Mouse (Mus musculus): ENCODE results near the gene Aip.

Aip gene

DNA sequence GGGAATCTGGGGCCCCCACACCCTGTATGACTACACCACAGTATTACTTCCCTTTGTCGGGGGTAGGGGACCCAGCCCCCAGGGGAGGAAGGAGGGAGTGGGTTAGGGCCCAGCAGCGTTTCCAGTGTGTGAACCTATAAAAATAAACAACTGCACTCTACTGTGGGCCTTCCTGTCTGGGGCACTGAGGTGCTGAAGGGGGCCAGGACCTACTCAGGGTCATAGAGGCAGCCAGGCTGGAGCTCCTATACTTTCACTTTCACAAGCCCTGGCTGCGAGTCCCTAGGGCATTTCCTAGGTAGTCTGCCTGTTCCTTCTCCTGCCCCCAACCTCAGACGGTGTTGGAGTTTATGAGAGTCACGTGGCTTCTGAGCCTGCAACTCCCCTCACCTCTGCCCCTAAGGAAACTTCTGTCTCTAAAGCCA, 11.8 kb downstream of the Aip start:
- DNase-seq (ENCODE audit: low read depth, low spot score), result no peak

DNA sequence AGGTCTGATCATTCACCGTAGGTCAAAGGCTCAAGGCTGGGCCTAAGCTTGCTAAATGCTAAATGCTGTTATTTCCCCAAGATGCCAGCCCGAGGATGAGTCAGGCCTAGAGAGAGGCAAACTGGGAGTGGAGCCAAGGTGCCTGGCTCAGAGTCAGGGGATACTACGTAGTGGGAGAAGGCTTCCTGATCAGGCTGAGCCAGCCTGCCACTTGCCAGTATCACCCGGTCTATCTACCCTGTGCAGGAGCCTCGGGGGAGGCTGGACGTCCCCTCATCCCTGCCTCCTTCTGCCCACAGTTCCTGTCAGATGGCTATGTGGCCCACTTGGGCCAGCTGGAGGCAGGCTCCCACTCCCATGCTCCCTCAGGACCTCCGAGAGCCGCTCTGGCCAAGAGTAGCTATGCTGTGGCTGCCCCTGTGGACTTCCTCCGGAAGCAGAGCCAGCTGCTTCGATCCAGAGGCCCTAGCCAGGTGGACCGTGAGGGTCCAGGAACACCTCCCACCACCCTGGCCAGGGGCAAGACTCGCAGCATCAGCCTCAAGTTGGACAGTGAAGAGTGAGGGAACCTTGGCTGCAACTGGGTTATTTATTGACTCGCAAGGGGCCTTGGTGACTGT, 12.4 kb downstream of the Aip start:
- DNase-seq (ENCODE audit: low read depth, low spot score), result no peak

DNA sequence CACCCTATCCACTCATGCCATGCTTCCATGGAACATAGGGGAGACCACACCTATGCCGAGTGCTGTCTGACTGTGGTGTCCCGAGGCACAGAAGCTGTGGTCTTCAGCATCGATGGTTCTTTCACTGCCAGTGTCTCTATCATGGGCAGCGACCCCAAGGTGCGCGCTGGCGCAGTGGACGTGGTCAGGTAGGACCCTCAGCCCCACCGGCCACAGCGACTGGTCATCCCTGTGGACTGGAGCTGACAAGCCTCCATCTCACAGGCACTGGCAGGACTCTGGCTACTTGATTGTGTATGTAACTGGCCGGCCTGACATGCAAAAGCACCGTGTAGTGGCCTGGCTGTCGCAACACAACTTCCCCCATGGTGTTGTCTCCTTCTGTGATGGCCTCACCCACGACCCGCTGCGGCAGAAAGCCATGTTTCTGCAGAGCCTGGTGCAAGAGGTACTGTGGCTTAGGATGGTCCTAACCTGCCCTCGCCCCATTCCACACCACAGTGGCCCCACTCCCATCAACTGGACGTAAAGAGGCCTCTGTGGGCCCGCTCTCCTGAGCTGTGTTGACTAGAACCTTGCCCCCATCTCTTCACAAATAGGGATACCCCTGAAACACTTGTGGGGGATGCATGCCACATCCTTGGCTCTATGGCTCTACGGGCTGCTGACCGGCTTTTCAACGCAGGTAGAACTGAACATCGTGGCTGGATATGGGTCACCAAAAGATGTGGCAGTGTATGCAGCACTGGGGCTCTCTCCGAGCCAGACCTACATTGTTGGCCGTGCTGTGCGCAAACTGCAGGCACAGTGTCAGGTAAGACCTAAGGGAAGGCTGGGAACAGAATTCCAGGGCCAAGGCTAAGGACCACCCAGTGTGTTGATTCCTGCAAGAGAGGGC, 13.3 kb downstream of the Aip start:
- DNase-seq (ENCODE audit: low read depth, low spot score), result no peak

DNA sequence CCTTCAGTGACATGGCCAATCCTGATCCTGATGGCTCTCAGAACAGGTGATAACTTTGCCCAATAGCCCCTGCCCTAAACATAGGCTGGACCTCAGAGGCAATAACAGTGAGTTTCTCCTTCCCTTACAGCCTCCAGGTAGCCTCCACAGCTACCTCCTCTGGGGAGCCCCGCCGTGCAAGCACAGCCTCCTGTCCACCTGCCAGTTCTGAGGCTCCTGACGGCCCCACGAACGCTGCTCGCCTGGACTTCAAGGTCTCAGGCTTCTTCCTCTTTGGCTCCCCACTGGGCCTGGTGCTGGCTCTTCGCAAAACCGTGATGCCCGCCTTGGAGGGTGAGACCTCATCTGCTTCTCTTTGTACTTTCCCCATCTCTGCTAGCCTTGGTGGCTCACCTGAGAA, 17.1 kb downstream of the Aip start:
- DNase-seq (ENCODE audit: low read depth, low spot score), result no peak

DNA sequence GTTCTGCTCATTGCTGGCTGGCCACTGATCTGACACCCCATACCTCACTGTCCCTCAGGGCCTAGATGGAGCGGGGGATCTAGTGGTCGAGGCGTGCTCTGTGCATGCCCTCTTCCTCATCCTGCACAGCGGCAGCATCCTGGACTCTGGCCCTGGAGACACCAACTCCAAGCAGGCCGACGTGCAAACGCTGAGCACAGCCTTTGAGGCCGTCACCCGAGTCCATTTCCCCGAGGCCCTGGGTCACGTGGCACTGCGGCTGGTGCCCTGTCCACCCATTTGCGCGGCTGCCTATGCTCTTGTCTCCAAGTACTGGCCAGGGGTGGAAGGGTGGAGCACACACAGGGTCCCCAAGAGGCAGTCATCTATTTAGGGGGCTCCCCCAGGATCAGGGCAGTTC, 19.0 kb downstream of the Aip start:
- DNase-seq (ENCODE audit: low read depth, low spot score), result no peak

DNA sequence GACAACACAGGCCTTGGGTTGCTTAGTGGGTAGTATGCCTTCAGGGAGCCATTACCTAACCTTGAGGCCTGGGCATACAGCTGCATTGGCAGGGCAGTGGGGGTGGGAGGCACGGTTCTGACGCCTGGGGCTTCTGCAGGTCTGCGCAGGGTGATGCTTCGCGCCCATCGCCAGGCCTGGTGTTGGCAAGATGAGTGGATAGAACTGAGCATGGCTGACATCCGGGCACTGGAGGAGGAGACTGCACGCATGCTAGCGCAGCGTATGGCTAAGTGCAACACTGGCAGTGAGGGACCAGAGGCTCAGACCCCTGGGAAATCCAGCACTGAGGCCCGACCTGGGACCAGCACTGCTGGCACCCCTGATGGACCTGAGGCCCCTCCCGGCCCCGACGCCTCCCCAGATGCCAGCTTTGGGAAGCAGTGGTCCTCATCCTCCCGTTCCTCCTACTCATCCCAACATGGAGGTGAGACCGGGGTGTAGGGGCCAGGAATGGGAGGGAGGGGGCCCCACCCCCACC, 20.9 kb downstream of the Aip start:
- DNase-seq (ENCODE audit: low read depth, low spot score), result no peak

DNA sequence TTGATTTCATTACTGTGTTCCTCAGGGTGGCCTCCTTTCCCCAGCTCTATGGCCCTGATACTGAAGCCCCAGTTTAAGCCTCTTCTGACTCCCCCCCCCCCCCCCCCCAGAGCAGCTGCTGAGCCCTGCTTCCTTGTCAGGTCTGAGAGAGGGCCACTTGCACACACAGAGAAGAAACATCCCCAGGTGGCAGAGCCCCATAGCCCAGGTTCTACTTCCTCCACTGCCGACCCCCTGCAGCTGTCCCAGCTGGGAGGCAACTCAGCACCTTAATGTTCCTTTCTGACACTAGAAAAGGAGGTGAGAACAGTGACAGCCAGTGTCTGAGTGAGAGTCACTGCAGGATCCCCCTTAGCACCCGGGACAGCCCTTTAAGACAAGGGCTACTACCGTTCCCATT, 21.9 kb downstream of the Aip start:
- DNase-seq (ENCODE audit: low read depth, low spot score), result no peak

DNA sequence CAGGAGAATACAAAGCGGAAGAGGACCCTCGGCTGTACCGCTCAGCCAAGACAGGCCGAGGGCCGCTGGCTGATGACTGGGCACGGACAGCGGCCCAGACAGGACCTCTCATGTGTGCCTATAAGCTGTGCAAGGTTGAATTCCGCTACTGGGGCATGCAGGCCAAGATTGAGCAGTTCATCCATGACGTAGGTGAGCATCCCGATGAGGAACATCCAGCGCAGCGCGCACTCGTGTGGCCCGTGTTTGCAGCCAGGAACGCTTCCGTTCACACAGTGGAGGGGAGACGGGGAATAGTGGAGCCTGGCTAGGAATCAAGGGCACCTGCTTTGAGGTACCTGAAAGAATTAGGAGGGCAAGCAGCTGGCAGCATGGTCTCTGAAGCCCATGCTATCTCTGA, 22.4 kb downstream of the Aip start:
- DNase-seq (ENCODE audit: low read depth, low spot score), result no peak

DNA sequence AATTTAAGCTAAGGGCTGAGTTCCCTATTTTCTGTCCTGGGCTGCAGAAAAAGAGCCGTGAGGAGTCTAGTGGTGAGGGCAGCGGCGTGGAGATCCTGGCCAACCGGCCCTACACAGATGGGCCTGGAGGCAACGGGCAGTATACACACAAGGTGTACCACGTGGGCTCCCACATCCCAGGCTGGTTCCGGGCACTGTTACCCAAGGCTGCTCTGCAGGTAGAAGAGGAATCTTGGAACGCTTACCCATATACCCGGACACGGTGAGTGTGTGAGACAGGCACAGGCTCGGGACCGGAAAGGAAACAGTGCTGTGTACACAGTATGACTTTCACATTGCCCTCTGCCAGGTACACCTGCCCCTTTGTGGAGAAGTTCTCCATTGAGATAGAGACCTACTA, 23.0 kb downstream of the Aip start:
- DNase-seq (ENCODE audit: low read depth, low spot score), result no peak

DNA sequence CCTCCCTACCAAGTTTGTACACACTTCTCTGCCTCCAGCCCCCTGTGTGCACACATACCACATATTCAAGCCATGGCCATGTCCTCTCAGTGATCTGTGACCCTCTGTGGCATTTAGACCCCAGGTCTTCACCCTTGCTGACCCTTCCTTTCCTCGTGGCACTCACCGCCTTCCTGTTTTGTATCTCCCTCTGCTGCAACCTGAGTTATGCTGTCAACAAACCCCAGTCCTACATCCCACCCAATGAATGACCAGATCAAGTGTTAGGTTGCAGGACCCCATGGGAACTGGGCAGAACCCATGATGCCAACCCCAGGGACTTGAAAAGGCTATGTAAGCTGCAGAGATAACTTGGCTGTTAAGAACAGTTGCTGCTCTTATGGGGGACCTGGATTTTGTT, 23.6 kb downstream of the Aip start:
- no peak for DNase-seq (ENCODE audit: low read depth, low spot score)

DNA sequence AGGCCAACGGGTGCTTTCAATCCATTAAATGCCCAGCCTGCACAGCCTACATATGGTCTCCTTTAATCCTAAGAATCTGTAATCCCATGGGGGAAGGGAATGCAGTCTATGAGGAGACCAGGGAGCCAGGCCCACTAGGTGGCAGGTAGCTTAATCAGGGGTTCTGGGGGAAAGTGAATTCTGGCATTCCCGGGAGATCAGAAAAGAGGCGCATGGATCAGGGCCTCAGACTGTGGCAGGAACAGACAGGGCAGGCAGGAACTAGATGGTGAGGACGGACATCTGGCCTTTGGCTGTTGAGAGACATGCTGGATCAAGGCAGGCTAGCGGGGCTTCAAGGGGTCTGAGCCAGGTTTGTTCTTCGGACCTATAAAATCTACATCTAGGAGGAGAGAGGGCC, 24.2 kb downstream of the Aip start:
- DNase-seq (ENCODE audit: low read depth, low spot score), result peak; percentile 83

DNA sequence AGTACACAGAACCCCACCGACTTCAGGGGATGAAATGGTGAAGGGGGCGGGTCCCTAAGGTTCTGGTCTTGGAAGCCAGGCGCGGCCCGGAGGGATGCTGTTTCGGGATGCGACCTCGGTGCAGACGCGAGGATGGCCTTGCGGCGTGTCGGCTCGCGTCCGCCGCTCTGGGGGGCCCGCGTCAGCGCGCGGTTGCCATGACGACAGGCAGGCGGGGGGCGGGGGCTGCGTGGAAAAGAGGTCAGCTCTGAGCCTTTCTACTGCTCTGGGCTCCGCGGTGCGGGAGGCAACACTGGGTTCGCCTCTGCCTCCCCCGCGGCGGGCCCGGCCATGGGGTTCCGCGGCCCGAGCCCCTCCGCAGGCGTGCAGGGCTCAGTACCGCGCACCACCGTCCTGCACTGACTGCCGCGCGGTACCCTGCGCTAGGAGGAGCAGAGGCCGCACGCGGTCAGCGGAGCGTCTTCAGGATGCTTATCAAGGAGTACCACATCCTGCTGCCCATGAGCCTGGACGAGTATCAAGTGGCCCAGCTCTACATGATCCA, 24.9 kb downstream of the Aip start:
- DNase-seq (ENCODE audit: low read depth, low spot score), result peak; percentile 73

DNA sequence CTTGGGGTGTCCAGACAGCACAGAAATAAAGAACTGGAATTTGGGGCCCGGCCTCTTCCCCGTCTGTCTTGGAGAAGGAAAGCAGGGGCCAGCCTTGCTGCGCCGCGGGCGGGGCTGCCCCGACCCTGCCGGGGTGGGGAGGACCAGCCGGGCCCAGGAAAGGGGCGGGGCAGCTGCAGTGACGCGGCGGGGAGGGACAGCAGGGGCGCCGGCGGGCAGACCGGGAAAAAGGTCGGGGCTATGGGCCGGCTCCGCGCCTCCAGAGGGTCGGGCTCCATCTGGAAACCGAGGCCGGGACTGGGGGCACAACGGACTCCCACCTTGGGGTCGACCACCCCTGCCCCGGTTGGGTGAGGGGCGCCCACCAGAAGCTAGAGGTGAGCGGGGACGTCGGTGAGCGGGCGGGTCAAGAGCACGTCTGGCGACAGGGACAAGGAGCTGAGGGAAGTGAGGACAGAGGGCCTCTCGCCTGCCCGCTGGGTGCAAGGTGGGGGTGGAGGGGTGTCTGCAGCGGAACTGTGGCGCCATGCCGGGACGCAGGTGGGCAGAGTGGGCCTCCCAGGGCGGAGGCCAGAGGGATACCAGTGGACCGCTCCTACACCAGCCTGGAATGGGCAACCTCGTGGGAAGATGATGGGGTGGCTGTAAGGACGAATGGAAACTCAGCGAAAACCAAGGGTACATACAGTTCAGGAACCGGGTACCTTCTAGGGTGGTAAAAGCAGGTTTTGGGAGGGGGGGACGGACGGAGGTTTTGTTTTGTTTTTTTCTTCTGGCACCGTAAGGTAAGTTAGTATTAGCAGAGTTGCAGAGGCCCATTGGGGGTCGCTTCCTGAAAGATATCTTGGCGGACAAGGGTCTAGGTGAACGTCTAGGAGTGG, 25.6 kb downstream of the Aip start, which contains the start of gene Pitpnm1:
Gene Pitpnm1 (plus strand): TSS at position 162 of the 881 bp plus-strand sequence.
- no peak for DNase-seq (ENCODE audit: low read depth, low spot score)

DNA sequence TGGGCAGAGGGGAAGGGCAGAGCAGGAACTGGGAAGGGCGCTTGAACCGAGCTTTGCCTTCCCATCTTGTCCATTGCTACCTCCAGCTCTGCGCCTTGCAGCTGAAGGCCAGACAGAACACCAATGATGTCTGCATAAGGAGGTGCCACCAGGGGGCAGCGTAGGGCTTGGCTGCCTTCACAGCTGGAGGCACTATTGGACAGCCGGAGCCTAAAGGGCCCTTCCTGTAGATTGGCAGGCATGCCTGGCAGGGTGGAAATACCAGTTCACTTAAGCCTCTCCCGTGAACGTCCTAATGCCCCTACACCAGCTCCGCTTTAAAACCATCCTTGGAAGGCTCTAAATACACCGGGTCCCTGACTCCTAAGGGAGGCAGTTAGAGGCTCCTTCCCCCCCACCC, 26.6 kb downstream of the Aip start:
- DNase-seq (ENCODE audit: low read depth, low spot score), result peak; percentile 86

DNA sequence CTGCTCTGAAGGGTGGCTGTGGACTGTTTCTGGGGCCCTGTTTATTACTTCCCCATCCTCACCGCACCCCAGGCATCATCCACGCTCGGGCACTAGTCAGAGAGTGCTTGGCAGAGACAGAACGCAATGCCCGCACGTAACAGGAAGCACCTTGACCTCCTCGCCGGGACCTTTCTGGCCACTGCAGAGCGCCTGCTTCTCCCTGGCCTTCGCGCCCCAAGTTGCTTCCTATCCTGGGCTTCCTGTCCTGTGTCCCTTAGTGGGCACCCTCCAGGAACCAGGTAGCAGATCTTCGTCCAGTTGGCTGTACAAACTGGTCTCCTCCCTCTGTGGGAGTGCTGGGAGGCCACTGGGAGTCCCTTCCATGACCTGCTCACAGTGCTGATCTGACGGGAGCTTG, 27.2 kb downstream of the Aip start:
- DNase-seq (ENCODE audit: low read depth, low spot score), result no peak

DNA sequence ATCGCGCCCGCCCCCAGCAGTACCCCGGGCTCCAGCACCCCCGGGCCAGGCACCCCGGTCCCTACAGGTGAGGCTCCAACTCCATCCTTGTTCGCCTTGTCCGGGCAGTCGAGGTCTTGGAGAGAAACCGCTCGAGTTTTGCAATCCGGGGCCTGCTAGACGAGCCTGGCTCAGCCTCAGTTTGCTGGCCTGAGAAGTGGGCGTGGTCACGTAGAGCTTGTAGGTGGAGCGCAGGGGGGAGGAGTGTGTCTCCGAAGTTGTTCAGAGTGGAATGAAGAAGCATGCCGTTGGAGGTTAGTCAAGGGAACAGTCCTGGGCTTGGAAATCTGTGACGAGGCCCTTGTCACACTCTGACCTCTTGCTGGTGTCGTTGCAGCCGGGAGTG, 28.2 kb downstream of the Aip start:
- no peak for DNase-seq (ENCODE audit: low read depth, low spot score)

DNA sequence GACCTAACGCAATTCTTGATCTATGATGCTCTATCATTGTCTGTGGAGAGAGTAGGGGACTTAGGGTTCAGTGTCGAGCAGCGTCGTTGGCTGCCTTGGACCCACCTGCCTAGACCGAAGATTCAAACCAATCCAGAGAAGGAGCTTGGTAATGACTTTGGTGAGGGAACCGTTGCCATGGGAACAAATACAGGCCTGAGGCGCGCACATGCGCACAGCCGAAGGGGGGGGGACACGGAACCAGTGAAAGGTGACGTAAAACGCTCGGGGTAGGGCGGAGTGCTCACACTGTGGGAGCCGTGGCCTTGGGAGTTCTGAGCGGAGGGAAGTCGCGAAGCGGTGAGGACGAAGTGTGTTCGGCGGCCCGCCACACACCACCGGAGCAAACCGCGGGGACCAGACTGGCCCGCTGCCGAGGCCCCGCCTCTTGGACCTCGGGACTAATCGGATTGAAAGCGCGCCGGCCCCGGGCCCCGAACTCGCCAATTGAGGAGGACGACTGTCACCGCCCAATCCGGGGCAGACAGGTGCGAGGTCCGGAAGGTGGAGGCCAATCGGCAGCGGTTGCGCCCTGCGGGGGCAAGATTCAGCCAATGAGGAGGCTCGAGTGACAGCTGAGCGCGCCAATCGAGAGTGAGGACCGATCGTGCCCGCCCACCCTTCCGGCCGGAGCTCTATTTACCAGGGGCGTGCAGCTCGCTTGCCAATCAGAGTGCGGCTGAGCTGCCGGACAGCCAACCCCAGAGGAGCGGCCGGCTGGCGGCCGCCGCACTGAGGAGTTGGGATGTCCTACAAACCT, 28.8 kb downstream of the Aip start, which contains the start of gene Cdk2ap2:
Gene Cdk2ap2 (plus strand): TSS at position 541 of the 799 bp plus-strand sequence.
- peak; percentile 95 for DNase-seq (ENCODE audit: low read depth, low spot score)

DNA sequence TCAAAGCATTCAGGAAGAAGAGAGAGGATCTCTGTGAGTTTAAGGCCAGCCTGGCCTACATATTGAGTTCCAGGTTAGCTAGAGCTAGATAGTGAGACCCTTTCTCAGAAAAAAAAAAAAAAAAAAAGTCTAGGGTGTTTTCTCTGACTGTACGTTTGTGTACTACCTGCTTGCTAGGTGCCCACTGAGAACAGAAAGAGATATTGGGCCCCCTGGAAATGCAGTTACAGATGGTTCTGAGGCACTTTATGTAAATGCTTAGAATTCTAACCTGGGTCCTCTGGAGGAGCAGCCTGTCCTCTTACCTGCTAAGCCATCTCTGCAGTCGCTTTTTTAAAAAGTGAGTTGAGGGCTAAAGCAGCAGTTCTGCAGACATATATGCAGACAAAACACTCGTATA, 29.9 kb downstream of the Aip start:
- DNase-seq (ENCODE audit: low read depth, low spot score), result no peak

DNA sequence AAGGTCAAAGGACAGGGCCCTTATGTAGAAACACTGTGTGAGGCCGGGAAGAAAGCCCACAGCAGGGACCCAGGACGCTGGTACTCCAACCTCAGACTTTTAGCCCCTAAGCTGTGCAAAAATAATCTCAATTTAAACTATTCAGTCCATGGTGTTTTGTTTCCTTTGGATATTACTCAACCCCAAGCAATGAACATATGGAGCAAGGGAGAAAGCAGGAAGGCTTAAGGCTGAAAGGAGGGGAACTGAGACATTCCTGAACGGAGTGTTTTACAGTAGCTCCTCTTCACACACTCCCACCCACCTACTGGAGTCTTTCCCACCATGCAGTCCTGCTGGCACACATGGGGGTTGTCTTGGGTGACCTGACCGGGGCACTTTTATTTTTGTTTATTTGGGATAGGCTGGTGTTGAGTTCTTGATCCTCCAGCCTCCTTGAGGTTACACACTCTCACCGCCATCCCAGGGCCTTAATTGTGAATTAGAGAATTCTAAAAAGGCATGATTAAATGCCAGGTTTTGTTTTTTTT, 30.8 kb downstream of the Aip start:
- DNase-seq (ENCODE audit: low read depth, low spot score), result no peak

DNA sequence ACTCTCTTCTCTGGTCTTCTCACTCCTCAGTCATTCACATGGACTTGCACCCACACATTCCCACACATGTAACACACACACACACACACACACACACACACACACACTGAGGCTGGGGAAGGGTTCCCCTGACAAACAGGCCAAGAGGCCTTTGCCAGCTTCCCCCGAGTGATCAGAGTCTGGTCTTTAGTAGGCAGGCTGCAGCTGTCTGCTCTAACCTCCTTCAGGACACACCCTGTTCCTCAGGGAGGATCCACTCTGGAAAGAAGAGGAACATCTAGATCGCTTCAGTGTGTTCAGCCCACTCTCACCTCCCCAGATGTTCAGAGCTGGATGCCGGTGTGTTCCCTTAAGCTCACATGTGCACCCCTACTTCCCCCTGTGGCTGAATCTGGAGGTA, 31.3 kb downstream of the Aip start:
- no peak for DNase-seq (ENCODE audit: low read depth, low spot score)

DNA sequence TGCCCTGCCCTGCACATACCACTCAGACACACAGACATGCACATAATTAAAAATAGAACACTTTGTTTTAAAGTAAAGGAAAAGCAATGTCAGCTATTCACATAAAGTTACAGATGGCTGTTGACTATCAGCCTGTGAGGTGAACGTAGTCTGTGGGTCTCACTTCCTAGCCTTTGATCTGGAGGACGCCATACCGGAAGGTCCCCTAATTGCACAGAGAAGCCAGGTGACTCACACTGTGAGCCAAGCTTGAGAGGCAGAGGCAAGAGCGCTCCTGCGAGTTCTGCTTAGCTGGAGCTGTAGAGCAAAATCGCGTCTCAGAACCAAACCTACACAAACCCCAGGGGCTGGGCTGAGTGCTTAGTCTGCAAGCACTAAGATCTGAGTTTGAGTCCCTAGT, 31.9 kb downstream of the Aip start:
- DNase-seq (ENCODE audit: low read depth, low spot score), result no peak
